Mouse (Mus musculus): ENCODE data around the gene Mrpl52. TPM values are rescaled to one million over a fixed set of nuclear protein-coding genes. Genes with fewer than 3 reads are reported as not detected.

Gene Mrpl52
- total RNA-seq, 1 experiment from 2014 or later: 131 TPM

- ATAC-seq (replicated peaks in 1 of 2; ENCODE audit: insufficient read depth in 1 of 2, low FRiP score in 2 of 2, low TSS enrichment in 1 of 2, low read depth in 1 of 2, poor library complexity in 2 of 2, severe bottlenecking in 2 of 2): no peak
Measured at GRCm38 (mm10) chr14:54427696-54428095, 987 bp downstream of the Mrpl52 start.

GRCm38 (mm10) chr14:54428421-54428820 is 1.7 kb downstream of the Mrpl52 start:
- ATAC-seq (replicated peaks in 1 of 2; ENCODE audit: insufficient read depth in 1 of 2, low FRiP score in 2 of 2, low TSS enrichment in 1 of 2, low read depth in 1 of 2, poor library complexity in 2 of 2, severe bottlenecking in 2 of 2): no peak

- ATAC-seq (replicated peaks in 1 of 2; ENCODE audit: insufficient read depth in 1 of 2, low FRiP score in 2 of 2, low TSS enrichment in 1 of 2, low read depth in 1 of 2, poor library complexity in 2 of 2, severe bottlenecking in 2 of 2): no peak
Measured at GRCm38 (mm10) chr14:54429332-54430093, 2.8 kb downstream of the Mrpl52 start.

GRCm38 (mm10) chr14:54430406-54431145 is 3.9 kb downstream of the Mrpl52 start:
- no peak for ATAC-seq (replicated peaks in 1 of 2; ENCODE audit: insufficient read depth in 1 of 2, low FRiP score in 2 of 2, low TSS enrichment in 1 of 2, low read depth in 1 of 2, poor library complexity in 2 of 2, severe bottlenecking in 2 of 2)

GRCm38 (mm10) chr14:54431334-54432077 is 4.8 kb downstream of the Mrpl52 start, which contains the start of gene Mmp14:
Gene Mmp14 (plus strand): TSS chr14:54431612.
- no peak for ATAC-seq (replicated peaks in 1 of 2; ENCODE audit: insufficient read depth in 1 of 2, low FRiP score in 2 of 2, low TSS enrichment in 1 of 2, low read depth in 1 of 2, poor library complexity in 2 of 2, severe bottlenecking in 2 of 2)

- peak; percentile 8 to 29; a peak in 1 of 4 replicates for ATAC-seq (replicated peaks in 1 of 2; ENCODE audit: insufficient read depth in 1 of 2, low FRiP score in 2 of 2, low TSS enrichment in 1 of 2, low read depth in 1 of 2, poor library complexity in 2 of 2, severe bottlenecking in 2 of 2)
Measured at GRCm38 (mm10) chr14:54432078-54432836, 5.5 kb downstream of the Mrpl52 start.

GRCm38 (mm10) chr14:54432837-54433830 is 6.4 kb downstream of the Mrpl52 start:
- ATAC-seq (replicated peaks in 1 of 2; ENCODE audit: insufficient read depth in 1 of 2, low FRiP score in 2 of 2, low TSS enrichment in 1 of 2, low read depth in 1 of 2, poor library complexity in 2 of 2, severe bottlenecking in 2 of 2): peak; percentile 54 to 59; a peak in 3 of 4 replicates

- ATAC-seq (replicated peaks in 1 of 2; ENCODE audit: insufficient read depth in 1 of 2, low FRiP score in 2 of 2, low TSS enrichment in 1 of 2, low read depth in 1 of 2, poor library complexity in 2 of 2, severe bottlenecking in 2 of 2): no peak
Measured at GRCm38 (mm10) chr14:54433941-54434531, 7.3 kb downstream of the Mrpl52 start.

GRCm38 (mm10) chr14:54435194-54435918 is 8.6 kb downstream of the Mrpl52 start:
- ATAC-seq (replicated peaks in 1 of 2; ENCODE audit: insufficient read depth in 1 of 2, low FRiP score in 2 of 2, low TSS enrichment in 1 of 2, low read depth in 1 of 2, poor library complexity in 2 of 2, severe bottlenecking in 2 of 2): no peak

GRCm38 (mm10) chr14:54439155-54439554 is 12.4 kb downstream of the Mrpl52 start:
- ATAC-seq (replicated peaks in 1 of 2; ENCODE audit: insufficient read depth in 1 of 2, low FRiP score in 2 of 2, low TSS enrichment in 1 of 2, low read depth in 1 of 2, poor library complexity in 2 of 2, severe bottlenecking in 2 of 2): no peak

- no peak for ATAC-seq (replicated peaks in 1 of 2; ENCODE audit: insufficient read depth in 1 of 2, low FRiP score in 2 of 2, low TSS enrichment in 1 of 2, low read depth in 1 of 2, poor library complexity in 2 of 2, severe bottlenecking in 2 of 2)
Measured at GRCm38 (mm10) chr14:54439610-54440009, 12.9 kb downstream of the Mrpl52 start.

GRCm38 (mm10) chr14:54440538-54440937 is 13.8 kb downstream of the Mrpl52 start:
- no peak for ATAC-seq (replicated peaks in 1 of 2; ENCODE audit: insufficient read depth in 1 of 2, low FRiP score in 2 of 2, low TSS enrichment in 1 of 2, low read depth in 1 of 2, poor library complexity in 2 of 2, severe bottlenecking in 2 of 2)

GRCm38 (mm10) chr14:54441365-54441764 is 14.7 kb downstream of the Mrpl52 start:
- ATAC-seq (replicated peaks in 1 of 2; ENCODE audit: insufficient read depth in 1 of 2, low FRiP score in 2 of 2, low TSS enrichment in 1 of 2, low read depth in 1 of 2, poor library complexity in 2 of 2, severe bottlenecking in 2 of 2): no peak

GRCm38 (mm10) chr14:54442548-54442947 is 15.8 kb downstream of the Mrpl52 start:
- ATAC-seq (replicated peaks in 1 of 2; ENCODE audit: insufficient read depth in 1 of 2, low FRiP score in 2 of 2, low TSS enrichment in 1 of 2, low read depth in 1 of 2, poor library complexity in 2 of 2, severe bottlenecking in 2 of 2): no peak

- ATAC-seq (replicated peaks in 1 of 2; ENCODE audit: insufficient read depth in 1 of 2, low FRiP score in 2 of 2, low TSS enrichment in 1 of 2, low read depth in 1 of 2, poor library complexity in 2 of 2, severe bottlenecking in 2 of 2): peak in 1 of 2 experiments; percentile 20; a peak in 1 of 4 replicates
Measured at GRCm38 (mm10) chr14:54443196-54443595, 16.5 kb downstream of the Mrpl52 start.

All from hematopoietic stem cell, adult 5-6 weeks (primary cell).